Mouse (Mus musculus) cerebellum, adult 8-10 months (tissue): ENCODE results near the gene Kcnk1.

Source experiments
- DNase-seq: peaks from one replicate; pipeline ENCODE4 v3.0.0; 2022

The Kcnk1 gene

GRCm38 (mm10) chr8:125996980-125997379 lies 2.0 kb downstream of the Kcnk1 start:
- DNase-seq: peak; percentile 46

GRCm38 (mm10) chr8:125997550-125997949 lies 2.6 kb downstream of the Kcnk1 start:
- DNase-seq: peak; percentile 31

- DNase-seq: peak; percentile 30
Measured at GRCm38 (mm10) chr8:125999842-126000395, 4.9 kb downstream of the Kcnk1 start.

- DNase-seq: peak; percentile 37
Measured at GRCm38 (mm10) chr8:126003546-126003945, 8.6 kb downstream of the Kcnk1 start.

GRCm38 (mm10) chr8:126004953-126005352 lies 10.0 kb downstream of the Kcnk1 start:
- peak; percentile 29 for DNase-seq

- DNase-seq: peak; percentile 89
Measured at GRCm38 (mm10) chr8:126006310-126006990, 11.5 kb downstream of the Kcnk1 start.

GRCm38 (mm10) chr8:126007538-126008330 lies 12.8 kb downstream of the Kcnk1 start:
- peak; percentile 51 for DNase-seq

- peak; percentile 59 for DNase-seq
Measured at GRCm38 (mm10) chr8:126008945-126009344, 14.0 kb downstream of the Kcnk1 start.

- DNase-seq: no peak
Measured at GRCm38 (mm10) chr8:126010900-126011299, 15.9 kb downstream of the Kcnk1 start.

GRCm38 (mm10) chr8:126012334-126012733 lies 17.4 kb downstream of the Kcnk1 start:
- peak; percentile 83 for DNase-seq

GRCm38 (mm10) chr8:126013646-126014045 lies 18.7 kb downstream of the Kcnk1 start:
- DNase-seq: no peak

- no peak for DNase-seq
Measured at GRCm38 (mm10) chr8:126021932-126022331, 27.0 kb downstream of the Kcnk1 start.

- peak; percentile 34 for DNase-seq
Measured at GRCm38 (mm10) chr8:126023706-126024305, 28.8 kb downstream of the Kcnk1 start.

GRCm38 (mm10) chr8:126024891-126025290 lies 29.9 kb downstream of the Kcnk1 start:
- peak; percentile 35 for DNase-seq

GRCm38 (mm10) chr8:126026121-126026520 lies 31.2 kb downstream of the Kcnk1 start:
- DNase-seq: peak; percentile 47

- peak; percentile 46 for DNase-seq
Measured at GRCm38 (mm10) chr8:126026584-126026983, 31.6 kb downstream of the Kcnk1 start.

- DNase-seq: peak; percentile 28
Measured at GRCm38 (mm10) chr8:126027486-126027885, 32.5 kb downstream of the Kcnk1 start.

- peak; percentile 23 for DNase-seq
Measured at GRCm38 (mm10) chr8:126028941-126029340, 34.0 kb downstream of the Kcnk1 start.

GRCm38 (mm10) chr8:126032776-126033175 lies 37.8 kb downstream of the Kcnk1 start:
- DNase-seq: peak; percentile 47

GRCm38 (mm10) chr8:126035046-126035445 lies 40.1 kb downstream of the Kcnk1 start:
- peak; percentile 82 for DNase-seq

GRCm38 (mm10) chr8:126036340-126036739 lies 41.4 kb downstream of the Kcnk1 start:
- peak; percentile 52 for DNase-seq

- no peak for DNase-seq
Measured at GRCm38 (mm10) chr8:126045751-126046150, 50.8 kb downstream of the Kcnk1 start.

GRCm38 (mm10) chr8:126053911-126054310 lies 58.9 kb downstream of the Kcnk1 start:
- DNase-seq: no peak
